Mouse (Mus musculus) lung, embryonic 16.5 days (tissue): ENCODE data around the gene Atp4b. TPM values are rescaled to one million over a fixed set of nuclear protein-coding genes. Genes with fewer than 3 reads are reported as not detected.

Experiments
- ATAC-seq: fragments of 200-750 bp; cut with Nextera tagmentation; 2 replicates; pipeline ENCODE4 v1.8.0; 2017; ENCODE audit warnings: low read depth, mild to moderate bottlenecking, moderate library complexity
- H3K27ac ChIP-seq: fragments of 300-500 bp; sonication (generic); 2 replicates; pipeline ENCODE4 v1.5.1; 2014; ENCODE audit warnings: mild to moderate bottlenecking, control low read depth, low read length
- H3K27me3 ChIP-seq: fragments of 300-500 bp; sonication (generic); 2 replicates; pipeline ENCODE4 v1.6.1; 2014; ENCODE audit warnings: low read depth, low read length, mixed read lengths; ENCODE audit not compliant: control insufficient read depth, insufficient read depth
- H3K36me3 ChIP-seq: fragments of 300-500 bp; sonication (generic); 2 replicates; pipeline ENCODE4 v1.6.1; 2014; ENCODE audit warnings: low read length; ENCODE audit not compliant: control insufficient read depth, insufficient read depth
- H3K4me1 ChIP-seq: fragments of 300-500 bp; sonication (generic); replicated peaks from 2 replicates; pipeline ENCODE4 v1.6.1; 2014; ENCODE audit warnings: low read length, mixed read lengths; ENCODE audit not compliant: control insufficient read depth, insufficient read depth
- H3K4me2 ChIP-seq: fragments of 300-500 bp; sonication (generic); 2 replicates; pipeline ENCODE4 v1.6.1; 2014; ENCODE audit warnings: low read depth, low read length, control low read depth
- H3K4me3 ChIP-seq: fragments of 300-500 bp; sonication (generic); 2 replicates; pipeline ENCODE4 v1.5.1; 2014; ENCODE audit warnings: mild to moderate bottlenecking, low read length, control low read depth
- H3K9ac ChIP-seq: fragments of 300-500 bp; sonication (generic); 2 replicates; pipeline ENCODE4 v1.6.1; 2014; ENCODE audit warnings: low read length, control low read depth
- H3K9me3 ChIP-seq: fragments of 300-500 bp; sonication (generic); 2 replicates; pipeline ENCODE4 v1.6.1; 2016; ENCODE audit warnings: low read length; ENCODE audit not compliant: control insufficient read depth
- WGBS: fragments of 180-500 bp; shearing (Covaris S2); extraction: QIAGEN DNeasy Blood & Tissue Kit; methylation state at CpG from one replicate; pipeline ENCODE4 v1.1.7; 2014; 5-methylcytosine and 5-hydroxymethylcytosine counted together
- polyA plus RNA-seq: library from polyadenylated mRNA; unstranded; fragments of >200 nt; fragmentation: Nextera tagmentation; extraction: Ambion mirVana; gene quantifications from 2 replicates; pipeline ENCODE4 v1.2.1, GENCODE M21; 2015

Gene Atp4b
- polyA plus RNA-seq, 1 experiment from 2014 or later, result not detected

DNA sequence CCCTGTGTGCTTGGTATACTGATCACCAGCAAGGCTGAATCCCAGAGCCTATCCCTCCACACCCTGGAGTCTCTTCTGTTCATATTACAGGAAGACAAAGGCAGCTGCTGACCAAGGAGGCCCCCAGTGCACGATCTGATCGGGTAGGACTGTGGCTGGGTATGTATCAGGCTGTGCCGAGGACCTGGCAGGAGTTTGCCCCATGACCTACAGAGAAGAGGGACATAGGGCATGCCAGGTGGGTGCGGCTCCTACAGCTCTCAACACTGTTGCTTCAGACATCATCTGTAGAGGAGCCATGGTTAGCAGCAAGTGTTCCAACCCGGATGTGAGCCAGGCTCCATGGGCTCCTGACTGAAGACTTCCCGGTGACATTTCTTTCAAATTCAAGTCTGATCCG is 2.8 kb downstream of the Atp4b start:
- ATAC-seq, result no peak
- no peaks in the 10 kb centered on the region for H3K4me1 ChIP-seq
- no peak overlapping the region for H3K27ac ChIP-seq
- H3K9me3 ChIP-seq, result no peaks in the 10 kb centered on the region
- no peaks in the 10 kb centered on the region for H3K27me3 ChIP-seq
- H3K4me3 ChIP-seq, result no peak overlapping the region
- no peak overlapping the region for H3K9ac ChIP-seq
- no peak overlapping the region for H3K4me2 ChIP-seq
- H3K36me3 ChIP-seq, result no peaks in the 10 kb centered on the region
- whole genome bisulfite sequencing, result 86% methylated on average over 7 of the region's 7 CpGs

DNA sequence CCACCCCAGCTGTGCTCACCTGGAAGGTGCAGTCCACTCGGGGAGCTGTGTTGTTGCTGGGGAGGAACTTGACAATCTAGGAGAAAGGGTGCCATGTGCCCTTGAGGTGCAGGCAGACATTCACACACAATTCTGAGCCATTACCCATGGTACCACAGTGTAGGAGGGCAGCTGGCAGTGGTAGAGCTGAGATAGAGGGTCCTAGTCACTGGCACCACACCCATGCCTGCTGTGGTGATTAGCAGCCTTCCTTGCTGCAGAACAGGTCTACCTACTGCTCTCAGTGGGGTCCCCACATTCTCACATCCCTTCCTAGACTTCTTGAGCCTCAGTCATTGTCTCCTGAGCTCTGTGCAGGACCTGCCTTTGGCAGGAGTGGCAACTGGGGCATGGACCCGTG is 7.9 kb downstream of the Atp4b start:
- H3K9ac ChIP-seq, result no peak overlapping the region
- no peak for ATAC-seq
- no peak overlapping the region for H3K4me3 ChIP-seq
- no peak overlapping the region for H3K4me2 ChIP-seq
- WGBS, result 72% methylated on average over 2 of the region's 2 CpGs
- H3K4me1 ChIP-seq, result no peaks in the 10 kb centered on the region
- H3K9me3 ChIP-seq, result no peaks in the 10 kb centered on the region
- H3K27ac ChIP-seq, result no peak overlapping the region
- H3K27me3 ChIP-seq, result no peaks in the 10 kb centered on the region
- H3K36me3 ChIP-seq, result no peaks in the 10 kb centered on the region

DNA sequence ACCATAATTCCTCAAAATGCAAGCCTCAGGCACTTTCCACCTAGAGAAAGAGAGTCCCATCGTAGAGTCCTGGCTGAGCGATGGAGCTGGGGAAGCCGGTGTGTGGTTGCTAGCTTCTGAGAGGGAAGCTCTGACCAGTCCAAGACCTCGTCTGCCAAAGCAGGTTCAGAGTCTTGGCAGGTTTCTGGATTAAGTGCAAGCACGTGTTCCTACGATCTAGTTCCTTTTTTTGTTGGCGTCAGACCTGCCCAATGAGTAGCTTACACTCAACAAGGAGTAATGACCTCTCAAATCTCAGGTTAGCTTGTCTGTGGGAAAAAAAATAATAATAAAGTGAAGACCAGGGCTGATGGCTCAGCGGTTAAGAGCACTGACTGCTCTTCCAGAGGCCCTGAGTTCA is 8.9 kb downstream of the Atp4b start:
- ATAC-seq, result no peak
- Histone ChIP-seq H3K9ac (no peak overlapping the region), H3K4me2 (no peak overlapping the region), H3K4me1 (no peaks in the 10 kb centered on the region), H3K9me3 (no peaks in the 10 kb centered on the region), H3K27me3 (no peaks in the 10 kb centered on the region), H3K27ac (no peak overlapping the region), H3K4me3 (no peak overlapping the region), H3K36me3 (no peaks in the 10 kb centered on the region)
- WGBS, result 76% methylated on average over 8 of the region's 8 CpGs

DNA sequence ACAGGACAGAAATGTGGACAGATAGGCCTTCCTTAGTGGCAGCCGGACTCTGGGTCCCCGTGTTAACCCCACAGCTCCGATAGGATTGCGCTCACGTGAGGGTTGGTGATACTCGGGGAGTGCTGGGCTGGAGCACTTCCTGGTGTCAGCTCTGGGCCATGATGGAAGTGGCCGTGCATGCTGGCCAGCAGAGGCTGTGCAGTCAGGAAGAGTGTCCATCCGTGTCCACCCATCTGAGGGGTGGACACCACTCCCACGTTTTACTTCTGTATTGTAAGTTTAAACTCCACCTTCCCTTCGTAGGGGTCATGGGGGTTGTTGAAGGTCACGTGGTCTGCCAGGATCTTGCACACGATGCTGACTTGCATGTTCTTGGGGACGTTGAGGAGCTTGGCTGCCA is 10.3 kb downstream of the Atp4b start:
- ATAC-seq, result no peak
- Histone ChIP-seq H3K4me2 (no peak overlapping the region), H3K27ac (no peak overlapping the region), H3K9ac (no peak overlapping the region), H3K4me3 (no peak overlapping the region), H3K4me1 (no peaks in the 10 kb centered on the region), H3K9me3 (no peaks in the 10 kb centered on the region), H3K36me3 (no peaks in the 10 kb centered on the region), H3K27me3 (no peaks in the 10 kb centered on the region)
- WGBS, result 63% methylated on average over 13 of the region's 13 CpGs

DNA sequence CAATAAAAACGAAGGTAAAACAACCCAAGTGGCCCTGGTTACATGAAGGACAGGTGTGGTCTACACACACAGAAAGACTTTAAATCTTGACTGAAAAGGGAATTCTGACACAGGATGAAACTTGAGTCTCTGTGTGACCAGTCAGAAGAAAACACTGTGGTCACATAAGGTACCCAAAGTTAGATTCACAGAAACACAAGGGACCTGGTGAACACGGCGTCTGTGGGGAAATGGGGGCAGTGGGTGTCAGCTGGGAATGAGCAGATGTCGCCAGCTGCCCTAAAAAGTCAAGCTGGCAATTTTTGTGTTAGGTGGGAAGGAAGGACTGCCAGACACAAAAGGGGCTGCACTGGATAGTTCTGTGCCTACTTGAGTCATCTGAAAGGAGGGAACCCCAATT is 13.6 kb downstream of the Atp4b start:
- WGBS, result 79% methylated on average over 4 of the region's 4 CpGs
- no peak overlapping the region for H3K4me3 ChIP-seq

DNA sequence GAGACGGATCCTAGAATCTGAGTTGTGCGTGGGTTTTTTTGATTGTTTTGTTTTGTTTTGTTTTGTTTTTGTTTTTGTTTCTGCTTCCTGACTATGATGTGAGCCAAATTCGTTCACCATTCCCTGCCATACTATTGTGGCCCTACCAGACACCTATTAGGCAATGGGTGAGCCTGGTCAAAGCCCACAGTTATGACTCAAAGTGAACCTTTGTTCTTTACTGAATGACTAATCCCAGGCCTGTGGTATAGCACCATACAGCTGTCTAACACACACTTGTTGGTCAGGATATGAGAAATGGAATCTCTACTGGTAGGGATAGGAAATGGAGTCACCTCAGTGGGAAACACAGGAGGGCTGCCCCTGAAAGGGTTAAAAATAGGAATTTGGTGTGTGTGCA is 14.1 kb downstream of the Atp4b start:
- Histone ChIP-seq H3K4me2 (no peak overlapping the region), H3K9me3 (no peaks in the 10 kb centered on the region), H3K4me3 (no peak overlapping the region), H3K36me3 (peaks cover 17% of the 10 kb centered on the region), H3K27me3 (no peaks in the 10 kb centered on the region), H3K9ac (no peak overlapping the region), H3K4me1 (no peaks in the 10 kb centered on the region), H3K27ac (no peak overlapping the region)
- 86% methylated on average over 3 of the region's 3 CpGs for WGBS
- ATAC-seq, result no peak

More for the DNA sequence above, 13.6 kb downstream of the Atp4b start:
- no peak overlapping the region for H3K4me2 ChIP-seq
- no peaks in the 10 kb centered on the region for H3K4me1 ChIP-seq
- H3K9me3 ChIP-seq, result no peaks in the 10 kb centered on the region
- no peak for ATAC-seq
- no peak overlapping the region for H3K27ac ChIP-seq
- H3K36me3 ChIP-seq, result peaks cover 17% of the 10 kb centered on the region
- H3K9ac ChIP-seq, result no peak overlapping the region
- H3K27me3 ChIP-seq, result no peaks in the 10 kb centered on the region

DNA sequence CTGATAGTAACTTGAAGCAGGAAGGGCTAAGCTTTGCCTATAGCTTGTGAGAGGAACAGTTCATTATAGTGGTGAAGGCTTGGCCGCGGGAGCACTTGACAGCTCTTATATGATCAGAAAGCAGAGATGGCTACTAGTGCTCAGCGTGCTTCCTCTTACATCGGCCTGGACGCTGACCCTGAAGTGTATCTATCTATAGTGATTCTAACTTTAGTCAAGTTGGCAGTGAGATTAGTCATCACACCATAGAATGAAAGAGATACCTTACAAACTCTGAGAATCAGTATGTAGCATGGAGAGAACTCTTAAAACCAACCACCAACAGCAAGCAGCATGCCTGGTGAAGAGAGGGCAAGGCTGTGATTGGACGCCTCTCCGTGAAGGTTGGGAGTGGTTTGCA is 15.0 kb downstream of the Atp4b start:
- no peaks in the 10 kb centered on the region for H3K4me1 ChIP-seq
- H3K9me3 ChIP-seq, result no peaks in the 10 kb centered on the region
- H3K36me3 ChIP-seq, result peaks cover 17% of the 10 kb centered on the region
- ATAC-seq, result no peak
- no peak overlapping the region for H3K9ac ChIP-seq
- H3K4me3 ChIP-seq, result no peak overlapping the region
- WGBS, result 85% methylated on average over 7 of the region's 7 CpGs
- H3K4me2 ChIP-seq, result no peak overlapping the region
- no peak overlapping the region for H3K27ac ChIP-seq
- H3K27me3 ChIP-seq, result no peaks in the 10 kb centered on the region

DNA sequence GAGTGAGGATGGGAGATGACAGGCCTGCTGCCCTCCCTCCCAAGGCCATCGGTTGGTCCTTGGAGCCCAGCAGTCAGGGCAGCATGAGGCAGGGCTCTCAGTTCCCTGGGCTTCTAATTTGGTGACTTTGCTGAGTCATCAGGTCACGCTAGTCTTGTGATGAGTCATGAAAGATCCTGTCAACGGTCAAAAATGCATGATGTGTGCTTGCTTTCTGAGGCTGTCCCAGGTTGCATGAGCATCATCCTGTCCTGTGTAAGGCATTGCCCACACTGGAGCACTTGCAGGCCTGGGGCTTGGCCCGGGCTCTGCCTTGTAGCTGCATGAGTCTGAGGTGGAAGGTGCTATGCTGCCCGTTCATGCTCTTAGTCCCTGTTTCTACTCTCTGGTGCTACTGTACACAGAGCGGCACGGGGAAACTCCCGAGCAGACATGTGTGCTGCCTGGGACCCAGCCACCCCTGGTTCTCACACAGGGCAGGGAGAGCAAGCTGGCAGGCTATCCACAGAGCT is 23.4 kb downstream of the Atp4b start:
- Histone ChIP-seq H3K4me3 (no peak overlapping the region), H3K36me3 (peaks cover 40% of the 10 kb centered on the region)

DNA sequence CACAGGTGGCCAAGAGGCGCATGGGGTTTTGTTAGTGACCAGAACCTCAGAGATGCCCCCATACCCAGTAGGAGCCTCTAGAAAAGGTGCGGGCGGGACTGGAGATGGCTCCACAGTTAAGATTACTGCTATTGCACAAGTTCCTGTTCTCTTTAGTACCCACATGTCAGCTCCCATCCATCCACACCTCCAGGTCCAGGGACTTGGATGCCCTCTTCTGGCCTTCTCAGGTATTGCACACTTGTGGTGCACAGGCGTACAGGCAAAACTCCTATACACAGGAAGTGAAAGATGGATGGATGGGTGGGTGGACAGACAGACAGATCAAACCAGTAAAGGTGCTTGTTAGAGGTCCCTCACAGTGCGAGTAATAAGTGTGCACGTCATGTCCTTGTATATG is 34.8 kb downstream of the Atp4b start:
- peaks cover 79% of the 10 kb centered on the region for H3K36me3 ChIP-seq

More for the DNA sequence above, 23.4 kb downstream of the Atp4b start:
- no peaks in the 10 kb centered on the region for H3K4me1 ChIP-seq
- H3K27ac ChIP-seq, result no peak overlapping the region
- 0 out of 2 replicates have a peak, but pooled peaks have one; percentile 17 for ATAC-seq
- 84% methylated on average over 8 of the region's 8 CpGs for WGBS
- H3K27me3 ChIP-seq, result no peaks in the 10 kb centered on the region
- no peak overlapping the region for H3K4me2 ChIP-seq
- H3K9me3 ChIP-seq, result no peaks in the 10 kb centered on the region
- no peak overlapping the region for H3K9ac ChIP-seq

DNA sequence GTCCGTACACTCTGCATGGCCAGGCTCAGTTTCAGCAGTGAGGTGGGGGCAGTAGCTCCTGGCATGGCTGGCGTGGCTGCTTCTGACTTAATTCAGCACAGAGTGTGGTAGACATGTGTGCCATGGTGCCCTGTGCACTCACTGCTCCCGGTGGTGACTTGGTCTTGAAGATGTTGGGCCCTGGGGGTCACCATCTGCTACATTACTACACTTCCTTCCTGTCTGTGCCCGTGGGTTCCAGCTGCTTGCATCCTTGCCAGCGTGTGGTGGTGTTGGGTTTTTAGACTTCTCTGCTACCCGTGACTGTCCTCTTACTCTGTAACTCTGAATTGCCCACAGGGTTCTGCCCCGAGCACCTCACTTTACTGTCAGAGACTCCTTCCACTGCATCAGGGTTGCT is 36.4 kb downstream of the Atp4b start:
- 0 out of 2 replicates have a peak, but pooled peaks cover 2% of the 10 kb centered on the region for H3K9me3 ChIP-seq
- H3K27ac ChIP-seq, result no peak overlapping the region
- H3K9ac ChIP-seq, result no peak overlapping the region
- no peak overlapping the region for H3K4me3 ChIP-seq
- WGBS, result 86% methylated on average over 7 of the region's 7 CpGs
- no peak overlapping the region for H3K4me2 ChIP-seq
- H3K36me3 ChIP-seq, result peaks cover 80% of the 10 kb centered on the region
- no peak for ATAC-seq
- H3K27me3 ChIP-seq, result no peaks in the 10 kb centered on the region
- H3K4me1 ChIP-seq, result no peaks in the 10 kb centered on the region

More for the DNA sequence above, 34.8 kb downstream of the Atp4b start:
- no peak overlapping the region for H3K27ac ChIP-seq
- H3K4me2 ChIP-seq, result no peak overlapping the region
- H3K4me3 ChIP-seq, result no peak overlapping the region
- no peak overlapping the region for H3K9ac ChIP-seq
- no peaks in the 10 kb centered on the region for H3K4me1 ChIP-seq
- 94% methylated on average over 6 of the region's 6 CpGs for WGBS
- no peak for ATAC-seq
- no peaks in the 10 kb centered on the region for H3K27me3 ChIP-seq
- 0 out of 2 replicates have a peak, but pooled peaks cover 2% of the 10 kb centered on the region for H3K9me3 ChIP-seq
